8 mouse cellular contexts compared by ENCODE assay signal in the genomic region with DNA sequence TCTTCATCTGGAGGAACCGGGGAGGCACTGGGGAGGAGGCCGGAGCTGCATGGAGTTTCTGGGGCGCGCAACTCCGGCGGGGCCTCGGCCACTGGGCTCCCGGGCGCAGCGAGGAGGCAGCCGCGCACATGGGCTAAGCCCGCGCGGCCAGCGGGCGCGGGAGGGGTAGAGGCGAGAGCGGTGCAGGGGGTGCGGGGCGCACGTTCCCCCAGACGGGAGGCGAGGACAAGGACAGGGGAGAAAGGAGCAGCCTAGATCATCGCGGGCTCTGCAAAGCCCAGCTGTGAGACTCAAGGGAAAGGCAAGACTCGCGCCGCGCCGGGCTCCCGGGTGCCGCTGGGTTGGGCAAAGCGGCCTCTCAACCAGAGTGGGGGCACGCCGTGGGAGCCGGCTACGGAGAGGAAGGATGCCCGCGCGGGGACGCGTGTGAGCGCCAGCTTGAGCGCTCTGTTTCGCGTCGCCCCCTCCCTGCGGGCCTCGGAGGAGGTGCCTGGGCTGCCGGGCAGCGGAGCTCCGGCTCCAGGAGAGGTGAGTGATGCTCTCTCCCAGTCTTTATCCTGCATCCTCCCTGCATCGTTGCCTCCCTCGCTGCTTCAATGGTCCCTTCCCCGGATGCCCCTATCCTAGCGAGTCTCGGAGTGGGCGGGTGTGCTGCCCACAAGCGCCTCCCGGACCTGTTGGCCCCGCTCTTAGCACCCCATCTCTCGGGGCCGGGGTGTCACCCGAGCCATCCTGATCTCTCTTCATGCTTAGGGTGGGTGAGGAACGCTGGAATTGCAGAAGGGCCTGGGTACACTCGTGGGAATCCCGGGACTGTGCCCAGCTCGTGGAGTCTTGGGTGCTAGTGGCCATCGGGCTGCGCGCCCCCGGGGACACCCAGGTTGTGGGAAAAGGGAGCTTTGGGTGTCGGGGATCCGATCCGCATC.
A peak's percentile ranks its signal among the peaks of the same experiment; 100 is the strongest.
DNase-seq lines count a peak whose midpoint lies in the region; ATAC-seq lines count a peak whose summit lies in the region.

No protein-coding gene starts in this region.

- H3K9me3 ChIP-seq in heart, embryonic 11.5 days (replicated peaks; ENCODE audit: control insufficient read depth, low read length), result no peaks in the 10 kb centered on the region
- H3K9me3 ChIP-seq in embryonic facial prominence, embryonic 15.5 days (replicated peaks), result no peaks in the 10 kb centered on the region
- H3K9me3 ChIP-seq in midbrain, embryonic 15.5 days, result no peaks in the 10 kb centered on the region

- no peak overlapping the region for H3K27ac ChIP-seq in heart, embryonic 11.5 days (ENCODE audit: low read depth, low read length)
- H3K27ac ChIP-seq in embryonic facial prominence, embryonic 15.5 days (replicated peaks), result no peak overlapping the region
- H3K27ac ChIP-seq in midbrain, embryonic 15.5 days, result peak overlapping the region; percentile 72

- DNase-seq in heart, adult 11 months, result no peak
- peak; percentile 25 for DNase-seq in adrenal gland, adult 8-10 months
- peak; percentile 31 to 63 for DNase-seq in layer of hippocampus, adult 8-10 months (ENCODE audit: low spot score in 2 of 2)
- no peak for DNase-seq in lung, postnatal 25 days (ENCODE audit: low spot score)

- H3K4me3 ChIP-seq in heart, embryonic 11.5 days (ENCODE audit: low read depth, low read length), result peak overlapping the region; percentile 43
- H3K4me3 ChIP-seq in embryonic facial prominence, embryonic 15.5 days (replicated peaks), result peak overlapping the region; percentile 43
- peak overlapping the region; percentile 71 for H3K4me3 ChIP-seq in midbrain, embryonic 15.5 days

- H3K27me3 ChIP-seq in heart, embryonic 11.5 days (ENCODE audit: control insufficient read depth, insufficient read depth, low read length), result peaks cover 58% of the 10 kb centered on the region
- peaks cover 56% of the 10 kb centered on the region for H3K27me3 ChIP-seq in embryonic facial prominence, embryonic 15.5 days
- H3K27me3 ChIP-seq in midbrain, embryonic 15.5 days (replicated peaks), result peaks cover 28% of the 10 kb centered on the region

- H3K36me3 ChIP-seq in heart, embryonic 11.5 days (ENCODE audit: control insufficient read depth, insufficient read depth, low read length), result no peaks in the 10 kb centered on the region
- no peaks in the 10 kb centered on the region for H3K36me3 ChIP-seq in embryonic facial prominence, embryonic 15.5 days
- no peaks in the 10 kb centered on the region for H3K36me3 ChIP-seq in midbrain, embryonic 15.5 days (replicated peaks)

- WGBS in heart, embryonic 11.5 days (ENCODE audit: insufficient replicate concordance), result 1% methylated on average over 71 of the region's 77 CpGs
- WGBS in embryonic facial prominence, embryonic 15.5 days, result under 1% methylated on average over 77 of the region's 77 CpGs
- under 1% methylated on average over 70 of the region's 77 CpGs for WGBS in midbrain, embryonic 15.5 days

- no peak for ATAC-seq in heart, embryonic 11.5 days (replicated peaks; ENCODE audit: insufficient number of reproducible peaks, low FRiP score, low TSS enrichment)
- no peak for ATAC-seq in embryonic facial prominence, embryonic 15.5 days (ENCODE audit: insufficient number of reproducible peaks, low FRiP score, low TSS enrichment, low read depth)
- peak; percentile 84 for ATAC-seq in midbrain, embryonic 15.5 days (replicated peaks)
- ATAC-seq in erythroid progenitor cell, adult 5-6 weeks (replicated peaks; ENCODE audit: low FRiP score, poor library complexity, severe bottlenecking), result no peak

- peak overlapping the region; percentile 72 for H3K4me2 ChIP-seq in heart, embryonic 11.5 days
- H3K4me2 ChIP-seq in embryonic facial prominence, embryonic 15.5 days (replicated peaks), result peak overlapping the region; percentile 91
- H3K4me2 ChIP-seq in midbrain, embryonic 15.5 days, result peak overlapping the region; percentile 98

- H3K4me1 ChIP-seq in heart, embryonic 11.5 days (ENCODE audit: control insufficient read depth, insufficient read depth, low read length), result no peaks in the 10 kb centered on the region; the same call in 1 of the 2 replicates
- H3K4me1 ChIP-seq in embryonic facial prominence, embryonic 15.5 days, result peaks cover 20% of the 10 kb centered on the region
- peaks cover 22% of the 10 kb centered on the region for H3K4me1 ChIP-seq in midbrain, embryonic 15.5 days

- 0 out of 2 replicates have a peak overlapping the region, but pooled peaks have one; percentile 22 for H3K9ac ChIP-seq in heart, embryonic 11.5 days (ENCODE audit: low read depth, low read length)
- no peak overlapping the region for H3K9ac ChIP-seq in embryonic facial prominence, embryonic 15.5 days
- H3K9ac ChIP-seq in midbrain, embryonic 15.5 days, result peak overlapping the region; percentile 56

Comparison
In these comparisons a context has a peak if more than half of its experiments do, and no peak if none do; other contexts are left out.
1. DNase-seq: peak in adrenal gland, adult 8-10 months (single experiment) and layer of hippocampus, adult 8-10 months (2 of 2); none in heart, adult 11 months (single experiment) and lung, postnatal 25 days (single experiment).
2. Peak in every context shown above with its lines, with median percentiles within 50 percentile points of each other: H3K4me2 ChIP-seq and H3K4me3 ChIP-seq.